Mouse (Mus musculus) ovary, postnatal 36 days (tissue): ENCODE measurements around the gene Srsf9.
"Not testable (repeated sequence)": the region's sequence is repeated elsewhere in the genome, so short reads cannot be mapped to it uniquely, and the experiment has no call there.

Source experiments
- DNase-seq: peaks from one replicate; pipeline ENCODE4 v3.0.0; 2022; ENCODE audit warnings: low spot score, mixed read lengths

Gene Srsf9

DNA sequence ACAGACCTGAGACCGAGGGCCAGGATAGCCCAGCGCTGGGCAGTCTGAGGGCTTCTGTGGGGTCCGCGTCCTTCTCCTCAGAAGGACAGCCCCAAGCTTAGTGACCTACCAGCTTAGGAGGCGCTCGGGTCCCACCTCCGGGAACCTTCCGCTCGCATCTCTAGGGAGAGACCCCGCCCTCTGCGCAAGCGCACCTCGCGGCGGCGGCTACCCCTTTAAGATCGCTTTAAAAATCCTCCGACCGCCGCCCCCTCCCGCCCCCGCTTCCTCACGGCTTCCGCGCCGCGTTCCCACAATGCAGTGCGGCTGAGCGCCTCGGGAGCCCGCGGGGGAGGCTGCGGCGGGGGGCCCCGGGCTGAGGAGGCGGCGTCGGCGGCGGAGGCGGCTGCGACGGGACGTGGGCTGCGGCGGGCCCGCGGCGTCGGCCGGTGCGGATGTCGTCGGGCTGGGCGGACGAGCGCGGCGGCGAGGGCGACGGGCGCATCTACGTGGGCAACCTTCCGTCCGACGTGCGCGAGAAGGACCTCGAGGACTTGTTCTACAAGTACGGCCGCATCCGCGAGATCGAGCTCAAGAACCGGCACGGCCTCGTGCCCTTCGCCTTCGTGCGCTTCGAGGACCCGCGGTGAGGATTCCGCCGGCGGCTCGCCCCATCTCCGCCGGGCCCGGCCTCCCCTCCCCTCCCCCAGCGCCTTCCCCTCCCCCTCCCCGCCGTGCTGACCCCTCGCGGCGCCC is at the start of gene Srsf9:
Gene Srsf9 (plus strand): TSS at position 303 of the 735 bp plus-strand sequence.
- DNase-seq = peak; percentile 97

DNA sequence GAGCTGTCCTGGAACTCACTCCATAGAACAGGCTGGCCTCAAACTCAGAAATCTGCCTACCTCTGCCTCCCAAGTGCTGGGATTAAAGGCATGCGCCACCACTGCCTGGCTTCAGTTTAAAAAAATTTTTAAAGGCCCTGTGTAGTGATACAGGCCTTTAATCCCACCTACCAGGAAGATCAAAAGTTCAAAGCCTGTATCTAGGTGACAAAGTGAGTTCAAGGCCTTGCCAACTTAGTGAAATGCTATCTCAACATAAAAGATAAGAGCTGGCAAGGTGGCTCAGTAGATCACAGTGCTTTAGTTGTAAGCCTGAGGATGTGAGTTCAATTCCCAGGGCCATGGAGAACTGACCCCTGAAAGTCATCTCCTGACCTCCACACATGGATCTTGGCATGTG is 48.9 kb upstream of the Srsf9 start:
- no peak for DNase-seq

DNA sequence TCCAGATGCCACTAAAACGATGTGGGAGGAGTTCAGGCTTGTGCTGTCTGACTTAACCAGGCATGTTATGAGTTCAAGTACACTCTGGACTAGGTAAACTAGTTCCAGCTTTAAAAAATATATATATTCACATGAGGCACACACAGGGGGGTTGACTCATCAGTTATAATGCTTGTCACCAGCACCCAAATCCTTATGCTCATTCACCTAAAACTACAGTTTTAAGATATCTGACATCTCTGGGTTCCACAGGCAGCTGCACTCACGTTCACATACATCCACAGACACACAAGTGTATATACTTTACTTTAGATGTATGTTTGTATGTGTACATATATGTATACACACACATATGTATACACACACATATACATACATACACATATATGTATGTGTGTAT is 48.2 kb upstream of the Srsf9 start:
- no peak for DNase-seq

DNA sequence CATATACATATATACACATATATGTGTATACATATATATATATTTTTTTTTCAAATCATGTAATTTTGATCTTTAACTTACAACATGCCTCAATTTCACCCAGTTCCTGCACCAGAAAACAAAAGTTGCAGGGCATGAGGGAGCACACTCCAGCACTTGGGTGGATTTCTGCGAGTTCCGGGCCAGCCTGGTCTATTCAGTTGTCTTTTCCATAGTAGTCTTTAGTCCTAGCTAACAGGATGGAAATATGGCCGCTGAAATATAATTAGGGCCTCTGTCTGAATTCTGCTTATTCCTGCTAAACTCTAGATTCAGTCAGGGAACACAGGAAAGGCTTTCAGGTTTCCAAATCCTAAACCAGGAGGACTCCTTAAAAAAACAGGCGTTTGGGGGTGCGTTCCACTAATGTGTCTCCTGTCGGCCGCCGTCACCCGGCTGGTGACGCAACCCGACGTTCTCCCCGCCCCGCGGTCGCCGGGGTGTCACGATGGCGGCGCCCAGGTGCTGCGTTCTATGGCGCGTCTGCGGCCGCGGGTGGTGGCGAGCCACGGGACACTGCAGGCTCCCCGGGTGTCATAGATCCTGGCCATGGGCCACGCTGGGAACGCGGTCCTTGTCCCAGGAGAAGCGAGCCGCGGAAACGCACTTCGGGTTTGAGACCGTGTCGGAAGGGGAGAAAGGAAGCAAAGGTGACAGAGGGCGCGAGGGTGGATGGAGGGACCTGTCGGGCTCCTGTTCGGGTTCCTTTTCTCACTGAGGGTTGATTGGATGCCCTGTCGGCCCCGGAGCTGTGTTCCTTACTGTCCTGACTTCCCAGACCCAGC is 47.5 kb upstream of the Srsf9 start, which contains the start of gene Coq5:
Gene Coq5 (plus strand): TSS at position 441 of the 824 bp plus-strand sequence.
- DNase-seq = peak; percentile 85

DNA sequence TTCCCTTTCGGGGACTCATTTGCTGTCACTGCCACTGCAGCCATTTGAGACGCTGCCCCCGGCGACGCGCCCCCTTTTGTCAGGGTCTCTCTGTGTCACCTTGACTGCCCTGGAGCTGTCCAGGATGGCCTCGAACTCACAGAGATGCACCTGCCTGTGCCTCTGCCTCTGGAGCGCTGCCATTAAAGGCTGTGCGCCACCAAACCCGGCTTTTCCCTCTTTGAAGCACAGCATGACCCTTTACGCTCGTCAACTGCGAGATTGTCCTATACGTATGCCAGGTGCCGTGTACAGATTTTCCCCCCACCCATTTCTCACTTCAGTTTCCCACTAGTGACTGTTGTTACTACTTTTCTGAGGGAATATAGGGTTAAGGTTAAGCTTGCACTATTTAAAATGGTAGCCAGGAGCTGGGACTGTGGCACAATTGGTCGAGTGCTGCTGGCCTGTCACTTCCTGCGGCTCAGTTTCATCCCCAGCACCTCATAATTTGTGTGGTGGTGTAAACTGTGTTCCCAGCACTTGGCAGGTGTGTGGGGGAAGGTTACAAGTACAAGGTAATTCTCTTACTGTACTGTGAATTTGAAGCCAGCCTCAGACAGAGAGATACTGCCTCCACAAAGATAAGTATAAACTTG is 46.8 kb upstream of the Srsf9 start:
- peak; percentile 29 for DNase-seq

DNA sequence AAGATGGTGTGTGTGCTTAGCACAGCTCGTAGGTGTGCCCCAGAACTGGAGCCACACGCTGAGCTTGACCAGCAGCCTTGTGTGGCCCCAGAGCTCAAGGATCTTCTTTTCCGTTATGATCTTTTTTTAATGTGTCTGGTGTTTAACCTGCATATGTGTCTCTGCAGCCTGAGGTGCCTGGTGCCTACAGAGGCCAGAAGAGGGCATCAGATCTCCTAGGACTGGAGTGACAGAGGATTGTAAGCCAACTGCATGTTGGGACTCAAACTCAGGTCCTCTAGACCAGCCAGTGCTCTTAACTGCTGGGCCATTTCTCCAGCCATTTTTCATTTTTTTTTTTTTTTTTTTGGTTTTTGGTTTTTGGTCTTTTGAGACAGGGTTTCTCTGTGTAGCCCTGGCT is 42.2 kb upstream of the Srsf9 start:
- no peak for DNase-seq

DNA sequence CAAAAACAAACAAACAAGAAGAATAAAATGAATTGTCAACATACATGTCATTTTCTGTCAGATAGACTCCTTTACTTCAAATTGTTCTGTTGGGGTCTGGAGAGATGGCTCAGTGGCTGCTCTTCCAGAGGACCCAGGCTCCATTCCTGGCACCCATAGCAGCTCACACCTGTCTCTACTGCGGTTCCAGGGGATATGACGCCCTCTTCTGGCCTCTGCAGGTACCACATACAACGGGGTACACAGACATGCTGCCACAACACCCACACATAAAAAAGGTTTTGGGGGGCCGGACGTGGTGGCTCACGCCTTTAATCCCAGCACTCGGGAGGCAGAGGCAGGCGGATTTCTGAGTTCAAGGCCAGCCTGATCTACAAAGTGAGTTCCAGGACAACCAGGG is 32.8 kb upstream of the Srsf9 start:
- DNase-seq = no peak

DNA sequence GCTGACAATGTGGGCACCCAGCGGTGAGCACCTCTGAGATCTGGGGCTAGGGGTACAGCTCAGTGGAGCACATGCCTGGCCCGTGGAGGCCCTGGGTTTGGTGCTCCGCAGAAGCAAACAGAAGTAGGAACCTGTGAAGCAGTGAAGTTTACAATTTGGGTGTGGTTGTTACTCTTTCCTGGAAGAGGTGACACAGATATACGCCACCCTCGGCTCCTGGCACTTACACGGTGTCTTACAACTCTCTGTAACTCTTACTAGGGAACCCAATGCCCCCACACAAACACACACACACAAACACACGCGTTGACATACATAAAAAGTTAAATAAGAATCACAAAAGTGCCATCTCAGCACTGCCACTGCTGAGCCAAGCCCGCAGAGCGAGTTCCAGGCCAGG is 30.6 kb upstream of the Srsf9 start:
- no peak for DNase-seq

DNA sequence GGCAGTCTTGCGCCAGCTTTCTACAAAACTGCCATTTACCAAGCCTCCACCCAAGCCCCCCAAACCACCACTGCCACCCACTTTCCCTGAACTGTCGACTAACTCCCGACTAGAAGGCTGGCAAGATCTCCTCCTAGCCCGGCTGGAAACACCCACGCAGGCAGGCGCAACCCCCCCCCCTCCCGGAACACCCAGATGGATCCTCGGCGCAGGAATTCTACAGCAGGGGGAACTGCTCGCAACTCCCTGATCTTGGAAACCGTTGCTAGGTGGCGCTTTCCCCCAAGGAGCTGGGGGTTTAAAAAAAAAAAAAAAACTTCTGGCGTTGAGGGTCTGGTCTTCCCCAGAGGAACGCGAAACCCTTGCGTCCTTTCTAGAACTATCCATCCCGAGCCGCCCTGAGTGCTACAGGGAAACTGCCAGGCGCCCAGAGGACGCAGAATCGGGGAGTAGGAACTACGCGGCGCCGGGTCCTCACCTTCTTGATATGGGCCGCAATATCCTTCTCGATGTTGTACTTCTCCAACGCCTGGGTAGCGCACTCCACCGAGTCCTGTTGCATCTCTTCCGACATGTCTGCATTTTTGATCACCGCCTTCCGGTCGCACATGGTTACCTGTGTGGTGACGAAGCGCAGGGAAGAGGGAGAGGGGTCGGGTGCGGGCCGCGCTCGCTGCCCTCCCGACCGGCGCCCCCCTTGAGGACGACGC is 26.8 kb upstream of the Srsf9 start:
- DNase-seq = peak; percentile 62

DNA sequence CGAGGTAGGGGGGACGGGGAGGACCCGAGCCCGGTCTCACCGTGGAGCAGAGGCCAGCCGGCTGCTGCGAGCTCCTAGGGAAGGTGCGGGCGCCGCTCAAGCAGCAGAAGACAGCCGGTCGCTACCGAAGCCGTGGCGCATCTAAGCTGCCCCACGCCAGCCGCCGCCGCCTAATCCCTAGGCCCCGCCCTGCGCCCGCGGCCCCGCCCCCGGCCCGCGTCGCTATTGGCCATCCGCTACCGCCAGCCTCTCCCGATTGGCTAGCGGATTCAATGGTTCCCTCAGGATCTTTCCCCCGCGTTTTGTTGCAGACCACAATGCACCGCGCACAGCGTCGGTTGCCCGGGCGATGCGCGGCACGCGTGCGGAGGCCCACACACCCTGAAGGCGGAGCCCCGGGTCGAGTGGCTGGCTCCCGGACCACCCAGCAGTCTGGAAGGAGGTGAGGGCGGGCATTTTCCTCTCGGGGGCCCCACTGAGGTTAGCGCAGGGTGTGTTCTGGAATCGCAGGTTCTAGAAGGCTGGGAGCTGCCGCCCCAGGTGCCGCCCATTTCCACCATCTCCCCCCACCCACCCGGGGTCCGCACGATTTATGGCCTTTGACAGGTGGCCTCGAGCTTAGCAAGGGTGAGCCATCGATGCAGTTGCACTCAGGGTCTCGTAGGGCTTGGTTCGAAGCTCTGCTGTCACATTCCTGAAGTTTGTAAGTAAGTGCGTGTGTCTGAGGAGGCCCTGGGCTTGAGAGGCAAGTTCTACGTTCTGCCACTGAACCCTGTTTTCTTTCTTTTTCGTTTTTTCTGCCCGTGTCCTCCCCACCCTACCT is 26.0 kb upstream of the Srsf9 start, which contains the start of gene Dynll1:
Gene Dynll1 (minus strand): TSS at position 208 of the 823 bp plus-strand sequence.
- peak; percentile 100 for DNase-seq

DNA sequence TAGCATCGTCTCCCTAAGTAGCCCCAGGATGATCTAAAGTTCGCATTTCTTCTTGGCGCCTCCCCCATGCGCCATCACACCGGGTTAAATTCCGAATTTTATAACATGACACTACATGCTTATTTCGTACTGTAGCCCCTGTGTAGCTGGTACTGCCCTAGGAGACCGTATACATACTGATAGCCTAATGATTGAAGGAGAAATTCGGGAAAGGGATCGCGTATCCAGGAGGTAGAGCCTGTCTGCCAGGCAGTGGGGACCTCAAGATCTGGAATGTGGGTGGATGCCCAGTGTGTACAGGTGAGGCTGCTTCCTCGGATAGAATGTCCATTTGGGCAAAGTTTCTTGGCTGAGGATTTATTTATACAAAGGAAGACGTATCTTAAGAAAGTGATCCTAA is 25.4 kb upstream of the Srsf9 start:
- DNase-seq = no peak

DNA sequence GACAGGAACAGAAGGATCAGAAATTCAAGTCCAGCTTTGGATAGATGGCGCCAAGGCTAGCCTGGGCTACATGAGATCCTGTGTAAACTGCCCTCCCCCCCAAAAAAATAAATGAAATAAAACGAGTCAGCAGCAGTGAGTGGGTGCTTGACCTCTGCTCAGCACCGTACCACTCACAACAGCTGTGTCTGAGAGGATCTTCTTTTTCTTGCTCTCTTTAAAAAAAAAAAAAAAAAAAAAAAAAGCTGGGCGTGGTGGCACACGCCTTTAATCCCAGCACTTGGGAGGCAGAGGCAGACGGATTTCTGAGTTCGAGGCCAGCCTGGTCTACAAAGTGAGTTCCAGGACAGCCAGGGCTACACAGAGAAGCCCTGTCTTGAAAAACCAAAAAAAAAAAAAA is 24.8 kb upstream of the Srsf9 start:
- not testable (repeated sequence) for DNase-seq

DNA sequence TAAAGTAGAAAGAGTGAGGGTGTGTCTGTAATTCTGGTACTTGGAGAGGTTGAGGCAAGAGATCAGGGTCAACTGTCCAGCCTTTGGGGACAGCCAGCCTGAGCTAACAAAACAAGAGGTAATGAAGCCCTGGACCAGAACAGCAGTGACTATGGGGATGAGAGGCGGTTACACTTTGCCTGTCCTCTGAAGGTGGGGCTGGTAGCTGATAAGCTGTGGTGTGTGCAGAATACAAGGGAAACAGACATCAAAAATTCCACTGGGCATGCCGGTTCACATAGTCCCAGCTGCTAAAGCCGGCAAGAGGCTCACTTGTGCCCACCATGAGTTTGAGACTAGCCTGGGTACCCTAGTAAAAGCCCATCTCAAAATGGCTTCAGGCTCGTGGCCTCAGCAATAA is 14.6 kb upstream of the Srsf9 start:
- DNase-seq = no peak

DNA sequence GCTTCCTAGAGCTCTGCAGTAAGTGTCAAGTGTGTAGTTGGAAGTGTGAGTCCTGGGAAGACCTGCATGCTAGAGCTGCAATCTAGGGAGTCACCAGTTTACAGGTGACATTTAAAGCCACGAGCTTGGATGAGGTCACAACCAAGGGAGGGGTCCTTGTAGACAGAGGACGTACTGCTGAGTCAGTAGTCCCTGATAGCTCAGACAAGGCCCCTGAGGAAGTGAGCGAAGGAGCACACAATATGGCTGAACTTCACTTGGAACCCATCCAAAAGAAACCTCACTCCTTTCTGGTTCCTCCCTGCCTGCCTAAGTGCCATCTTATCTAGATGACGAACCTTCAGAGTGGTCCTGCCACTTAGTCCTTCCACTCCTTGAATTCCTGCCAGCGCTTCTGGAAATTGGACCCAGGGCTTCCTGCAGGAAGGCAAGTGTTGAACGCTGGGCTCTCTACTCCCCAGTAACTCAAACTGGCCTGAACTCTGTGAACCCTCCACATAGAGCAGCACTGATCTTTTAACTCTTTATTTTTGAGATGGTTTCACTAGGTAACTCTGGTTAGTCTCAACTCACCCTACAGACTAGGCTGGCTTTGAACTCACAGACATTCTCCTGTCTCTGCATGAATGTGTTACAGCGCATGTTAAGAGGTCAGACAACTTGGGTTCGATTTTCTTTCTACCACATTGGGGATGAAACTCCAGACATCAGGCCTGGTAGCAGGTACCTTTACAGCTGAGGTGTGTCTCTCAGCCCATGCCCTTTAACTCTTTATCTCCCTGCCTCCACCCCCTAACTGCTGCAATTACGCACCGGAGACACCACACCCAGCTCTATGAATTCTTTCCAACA is 13.9 kb upstream of the Srsf9 start:
- no peak for DNase-seq

DNA sequence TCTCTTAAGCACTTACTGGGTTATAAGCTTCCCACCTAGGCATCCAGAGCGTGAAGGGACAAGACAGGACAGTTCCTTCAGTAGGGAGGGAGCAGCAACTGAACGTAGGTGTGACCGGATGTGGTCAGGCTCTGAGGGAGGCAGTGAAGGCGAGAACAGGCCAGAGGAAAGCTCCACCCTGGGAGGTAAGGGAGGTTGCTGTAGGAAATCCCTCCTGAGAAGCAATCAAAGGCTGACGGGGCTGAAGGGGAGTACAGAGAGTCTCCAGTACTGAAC is 13.4 kb upstream of the Srsf9 start:
- DNase-seq = no peak

DNA sequence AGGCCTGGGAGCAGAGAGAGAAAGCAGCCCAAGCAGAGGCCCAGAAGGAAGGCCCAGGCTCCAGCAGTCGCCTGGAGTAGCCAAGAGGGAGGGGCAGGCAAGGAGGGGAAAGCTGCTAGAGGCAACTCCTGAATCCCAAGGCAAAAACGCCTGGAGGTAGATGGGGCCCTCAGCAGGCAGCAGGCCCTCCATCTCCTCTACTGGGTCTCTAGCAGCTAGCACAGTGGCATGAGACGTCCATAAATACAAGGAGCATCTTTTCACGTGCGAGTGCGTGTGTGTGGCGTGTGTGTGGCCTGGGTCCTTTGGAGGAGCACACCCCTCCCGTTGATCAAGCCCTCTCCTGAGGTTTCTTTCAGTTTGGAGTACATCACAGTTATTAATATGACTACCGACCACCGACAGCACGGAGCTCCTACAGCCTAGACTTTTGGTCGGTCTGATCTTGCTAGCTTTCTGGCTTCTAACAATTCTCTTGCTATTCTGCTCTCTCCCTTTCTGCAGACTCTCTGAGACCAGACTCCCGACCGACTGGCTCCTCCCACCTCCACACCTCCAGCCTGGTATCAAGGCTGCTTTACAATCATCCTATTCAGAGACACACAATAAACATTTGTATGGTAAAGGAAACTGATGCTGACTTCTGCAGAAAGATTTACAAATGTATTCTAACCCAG is 9.9 kb upstream of the Srsf9 start:
- no peak for DNase-seq

DNA sequence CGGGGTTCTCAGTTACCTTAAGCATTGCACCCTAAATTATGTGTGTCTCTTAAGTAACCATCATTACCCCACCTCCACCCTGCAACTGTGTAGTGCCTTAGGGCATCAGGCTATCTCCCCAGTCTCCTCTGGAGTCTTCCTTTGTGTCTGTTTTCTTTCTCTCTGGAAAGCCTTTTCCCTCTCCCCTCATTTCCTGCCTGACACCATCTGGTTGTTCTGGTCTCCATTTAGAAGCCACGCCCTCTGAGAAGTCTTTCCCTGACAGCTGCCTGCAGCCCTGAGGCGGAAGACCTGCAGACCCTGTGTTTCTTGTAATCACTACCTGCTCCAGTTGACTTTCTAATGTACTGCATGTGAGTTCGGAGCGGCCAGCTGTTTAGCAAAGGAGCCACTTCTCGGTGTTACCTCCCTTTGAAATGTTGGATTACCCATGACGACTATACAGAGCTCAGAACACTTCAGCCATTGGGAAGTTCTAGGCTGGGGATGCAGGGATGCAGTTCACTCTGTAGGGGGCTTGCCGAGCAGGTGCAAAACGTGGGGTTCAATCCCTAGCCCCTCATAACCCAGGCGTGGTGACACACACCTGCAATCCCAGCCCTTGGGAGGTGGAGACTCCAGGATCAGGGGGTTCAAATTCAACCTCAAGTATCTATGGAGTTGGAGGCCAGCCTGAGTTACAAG is 9.2 kb upstream of the Srsf9 start:
- DNase-seq = no peak

DNA sequence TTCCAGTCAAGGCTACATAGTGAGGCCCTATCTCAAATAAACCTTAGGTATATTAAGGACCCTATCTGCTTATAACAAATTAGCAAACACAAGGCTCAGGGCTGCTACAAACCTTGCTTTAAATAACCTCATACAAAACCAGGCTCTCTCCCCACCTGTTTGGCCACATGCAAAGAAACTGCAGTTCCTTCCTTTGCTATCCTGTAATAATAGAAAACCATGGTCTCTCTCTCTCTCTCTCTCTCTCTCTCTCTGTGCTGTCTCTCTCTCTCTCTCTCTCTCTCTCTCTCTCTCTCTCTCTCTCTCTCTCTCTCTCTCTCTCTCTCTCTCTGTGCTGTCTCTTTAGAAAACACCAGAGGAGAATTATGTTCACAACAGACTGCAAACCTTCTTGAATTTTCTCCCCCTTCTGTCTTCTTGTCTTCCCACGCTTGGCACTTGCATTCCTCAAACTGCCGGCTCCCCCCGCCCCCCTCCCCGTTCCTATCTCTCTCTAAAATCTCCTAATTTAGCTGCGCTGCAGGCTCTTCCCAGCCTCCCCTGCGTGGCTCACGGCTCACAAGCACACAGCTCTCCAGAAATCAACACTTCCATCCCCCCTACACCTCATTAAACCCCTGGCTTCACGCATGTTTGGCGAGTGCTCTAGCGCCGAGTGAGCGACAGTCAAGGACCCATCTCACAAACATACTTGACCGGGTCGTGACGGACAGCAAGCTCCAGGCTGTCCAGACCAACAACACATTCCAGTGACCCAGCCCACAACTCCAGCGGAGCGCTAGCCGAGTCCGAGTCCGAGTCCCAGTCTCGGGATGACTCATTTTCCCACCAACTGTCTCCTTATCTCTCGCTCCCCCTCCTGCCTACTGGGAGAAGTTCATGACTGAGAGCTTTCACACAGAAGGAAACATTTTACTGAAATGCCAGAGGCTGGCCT is 7.7 kb upstream of the Srsf9 start:
- peak; percentile 76 for DNase-seq
